Mouse (Mus musculus) spleen, postnatal 14 days (tissue): Measurements from ENCODE around the gene Gimap8.
"Not testable (repeated sequence)": the region's sequence is repeated elsewhere in the genome, so short reads cannot be mapped to it uniquely, and the experiment has no call there.

ENCODE experiments used
- DNase-seq, 2 experiments: peaks; one replicate each; pipeline ENCODE4 v3.0.0; 2021 to 2022; ENCODE audit warnings: low spot score in 2 of 2

Gene Gimap8

DNA sequence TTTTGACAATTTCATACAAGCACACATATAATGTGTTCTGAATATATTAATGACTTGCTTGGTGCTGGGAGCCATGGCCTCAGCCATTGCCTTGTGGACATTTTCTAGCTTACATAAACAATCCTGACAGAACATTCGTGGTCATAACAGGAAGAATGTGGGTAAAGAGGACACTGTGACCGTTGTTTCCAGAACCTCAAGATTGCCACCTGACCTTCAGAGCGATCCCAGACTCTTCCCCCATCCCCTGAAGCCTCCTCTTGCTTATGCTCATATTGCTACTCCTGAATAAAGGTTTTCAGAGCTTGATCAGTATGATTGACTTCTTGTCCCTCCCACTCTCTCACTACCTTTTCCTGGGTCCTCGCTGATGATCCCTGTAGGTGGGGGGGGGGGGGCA is 31.4 kb downstream of the Gimap8 start:
- DNase-seq: no peak

DNA sequence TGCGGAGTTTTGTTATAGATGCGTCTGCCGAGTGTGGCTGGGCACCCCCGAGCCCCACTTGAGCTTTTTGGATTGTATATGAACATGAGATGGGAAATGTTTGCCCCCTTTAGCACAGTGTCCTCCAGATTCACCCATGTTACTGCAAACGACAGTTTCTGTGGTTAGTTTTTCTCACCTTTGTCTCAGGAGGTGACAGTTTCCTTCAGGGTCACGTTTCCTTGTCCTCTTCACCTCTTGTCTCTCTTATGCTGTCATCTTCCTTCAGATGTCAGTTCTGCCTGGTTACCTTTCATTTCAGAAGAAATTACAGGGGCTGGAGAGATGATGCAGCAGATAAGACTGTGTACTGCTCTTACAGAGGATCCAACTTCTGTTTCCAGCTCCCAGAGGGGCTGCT is 32.7 kb downstream of the Gimap8 start:
- no peak for DNase-seq

DNA sequence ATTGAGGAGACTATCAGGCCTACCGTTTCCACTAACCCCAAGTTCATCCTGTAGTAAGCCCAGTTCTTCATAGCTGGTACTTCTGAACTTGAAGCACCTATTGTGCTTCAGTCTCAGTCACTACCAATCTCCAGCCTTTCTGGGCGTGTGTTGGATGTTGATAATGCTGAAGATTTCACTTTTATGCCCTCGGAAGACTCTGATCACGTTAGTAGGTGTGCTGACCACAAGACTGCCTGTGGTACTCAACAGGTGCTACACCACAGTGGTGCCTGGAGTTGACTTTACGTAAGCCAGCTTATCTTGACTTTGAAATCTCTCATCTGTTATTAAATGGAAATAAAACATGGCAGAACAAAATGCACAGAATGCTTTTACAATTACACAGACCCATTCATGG is 33.4 kb downstream of the Gimap8 start:
- DNase-seq: no peak

DNA sequence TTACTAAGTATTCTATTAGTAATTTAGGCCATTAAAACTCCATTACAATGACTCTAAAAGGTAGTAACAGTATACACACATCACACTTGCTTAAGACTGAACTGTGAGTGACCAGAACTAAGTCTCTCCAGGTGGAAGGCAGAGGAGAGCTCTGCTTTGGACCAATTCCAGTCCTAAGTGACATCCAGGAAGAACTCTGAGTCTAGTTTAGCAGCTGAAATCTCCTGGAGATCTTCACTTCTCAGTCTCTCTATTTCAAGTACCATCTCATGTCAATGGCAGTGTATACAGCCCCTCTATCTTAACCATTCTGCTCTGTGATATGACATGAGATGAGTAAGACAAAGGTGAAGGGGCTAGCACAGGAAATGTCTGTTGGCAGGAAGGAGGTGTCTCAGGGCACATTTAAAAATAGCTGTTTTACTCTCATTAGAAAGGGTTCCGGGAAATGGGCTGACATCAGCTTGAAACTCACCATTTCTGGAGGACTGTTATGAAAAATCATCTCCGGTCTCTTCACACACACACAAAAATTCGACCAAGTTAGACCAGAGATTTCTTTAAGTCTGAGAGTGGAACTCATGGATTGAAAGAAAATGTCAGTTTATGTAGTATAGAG is 34.5 kb downstream of the Gimap8 start:
- no peak for DNase-seq

DNA sequence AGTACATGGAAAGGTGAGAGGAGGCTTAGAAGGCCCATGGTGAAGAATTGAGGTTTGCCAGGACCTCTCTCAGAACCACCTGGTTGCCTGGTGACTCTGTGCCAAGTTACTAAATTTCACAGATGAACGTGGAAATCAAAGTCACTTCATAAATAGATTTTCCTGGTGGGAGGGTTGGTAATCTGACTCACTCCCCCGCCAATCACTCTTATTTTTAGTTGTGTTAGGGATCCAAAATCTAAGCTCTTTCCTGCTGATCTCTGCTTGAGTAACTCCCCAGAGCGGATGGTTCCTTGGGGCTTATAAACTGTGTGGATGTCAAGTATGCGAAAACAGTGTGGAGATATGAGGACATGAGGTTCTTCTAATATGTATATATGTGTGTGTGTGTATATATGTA is 35.2 kb downstream of the Gimap8 start:
- no peak for DNase-seq

DNA sequence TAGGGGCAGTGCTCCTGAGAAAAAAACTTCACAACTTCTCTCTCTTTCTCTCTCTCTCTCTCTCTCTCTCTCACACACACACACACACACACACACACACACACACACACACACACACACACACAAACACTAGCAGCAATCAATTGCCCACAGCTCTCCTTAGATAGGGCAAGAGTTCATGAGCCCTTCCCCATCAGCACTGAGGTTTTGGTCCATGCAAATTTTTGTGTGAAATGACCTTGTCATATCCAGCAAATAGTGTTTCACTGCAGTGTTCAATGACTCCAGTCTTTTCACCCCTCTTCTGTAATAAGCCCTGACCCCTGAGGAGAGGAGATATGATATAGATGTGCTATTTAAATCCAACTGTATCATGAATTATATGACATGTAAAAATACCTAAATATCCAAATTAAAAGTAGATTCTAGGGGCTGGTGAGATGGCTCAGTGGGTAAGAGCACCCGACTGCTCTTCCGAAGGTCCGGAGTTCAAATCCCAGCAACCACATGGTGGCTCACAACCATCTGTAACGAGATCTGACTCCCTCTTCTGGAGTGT is 36.3 kb downstream of the Gimap8 start:
- not testable (repeated sequence) for DNase-seq

DNA sequence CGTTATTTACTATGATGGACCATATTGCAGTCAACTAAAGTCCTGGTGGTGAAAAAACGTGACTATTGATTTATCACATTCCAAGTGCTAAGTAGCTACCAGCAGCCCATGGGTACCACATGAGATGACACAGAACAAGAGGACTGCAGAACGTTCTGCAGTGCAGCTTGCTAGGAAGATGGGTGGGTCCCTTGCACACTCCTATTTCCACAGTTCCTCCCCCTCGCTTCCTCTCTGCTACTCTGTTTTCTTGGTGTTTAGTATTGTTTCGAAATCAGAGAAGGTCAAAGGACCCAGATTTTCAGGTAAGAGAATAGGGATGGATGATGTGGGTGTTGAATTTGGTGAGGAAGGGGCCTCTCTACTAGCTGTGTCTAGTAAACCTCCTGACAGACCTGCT is 37.3 kb downstream of the Gimap8 start, which contains the start of gene Gimap4:
Gene Gimap4 (plus strand): TSS at position 231 of the 400 bp plus-strand sequence.
- no peak for DNase-seq

DNA sequence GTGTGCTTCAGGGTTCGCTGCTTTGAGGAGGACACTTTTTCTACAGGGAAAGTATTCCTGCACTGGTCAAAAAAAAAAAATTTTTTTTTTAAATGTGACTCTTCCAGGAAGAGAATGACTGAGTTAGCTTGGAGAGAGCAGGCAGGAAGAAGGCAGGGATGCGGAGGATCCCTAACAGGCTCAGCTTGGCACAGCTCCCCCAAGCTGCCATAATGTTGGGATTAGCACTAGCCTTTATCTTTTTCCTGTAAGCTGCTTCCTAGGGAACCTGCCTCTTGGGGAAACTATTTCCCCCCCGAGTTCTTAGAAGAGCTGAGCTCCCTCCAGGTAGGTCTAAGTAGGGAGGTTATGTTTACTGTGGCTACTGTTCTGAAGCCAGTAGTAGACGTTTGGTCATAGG is 37.8 kb downstream of the Gimap8 start:
- no peak for DNase-seq

DNA sequence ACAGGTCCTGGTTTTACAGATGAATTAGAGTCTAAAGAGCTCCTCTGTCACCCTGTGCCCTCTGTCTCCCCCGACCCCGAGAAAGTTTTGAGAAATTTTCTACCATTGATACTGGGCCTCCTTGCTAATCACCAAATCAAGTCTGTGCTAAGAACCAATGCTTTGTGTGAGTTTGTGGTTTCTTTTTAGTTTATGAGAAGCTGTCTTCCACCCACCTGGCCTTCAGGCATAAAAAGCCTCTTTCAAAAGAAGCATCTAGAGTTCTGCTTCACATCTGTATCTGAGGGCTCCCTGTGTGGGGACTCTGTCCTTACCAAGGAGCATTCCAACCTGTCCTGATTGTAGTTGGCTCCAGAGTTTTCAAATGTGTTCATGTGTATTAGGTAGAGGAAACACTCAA is 38.2 kb downstream of the Gimap8 start:
- no peak for DNase-seq

DNA sequence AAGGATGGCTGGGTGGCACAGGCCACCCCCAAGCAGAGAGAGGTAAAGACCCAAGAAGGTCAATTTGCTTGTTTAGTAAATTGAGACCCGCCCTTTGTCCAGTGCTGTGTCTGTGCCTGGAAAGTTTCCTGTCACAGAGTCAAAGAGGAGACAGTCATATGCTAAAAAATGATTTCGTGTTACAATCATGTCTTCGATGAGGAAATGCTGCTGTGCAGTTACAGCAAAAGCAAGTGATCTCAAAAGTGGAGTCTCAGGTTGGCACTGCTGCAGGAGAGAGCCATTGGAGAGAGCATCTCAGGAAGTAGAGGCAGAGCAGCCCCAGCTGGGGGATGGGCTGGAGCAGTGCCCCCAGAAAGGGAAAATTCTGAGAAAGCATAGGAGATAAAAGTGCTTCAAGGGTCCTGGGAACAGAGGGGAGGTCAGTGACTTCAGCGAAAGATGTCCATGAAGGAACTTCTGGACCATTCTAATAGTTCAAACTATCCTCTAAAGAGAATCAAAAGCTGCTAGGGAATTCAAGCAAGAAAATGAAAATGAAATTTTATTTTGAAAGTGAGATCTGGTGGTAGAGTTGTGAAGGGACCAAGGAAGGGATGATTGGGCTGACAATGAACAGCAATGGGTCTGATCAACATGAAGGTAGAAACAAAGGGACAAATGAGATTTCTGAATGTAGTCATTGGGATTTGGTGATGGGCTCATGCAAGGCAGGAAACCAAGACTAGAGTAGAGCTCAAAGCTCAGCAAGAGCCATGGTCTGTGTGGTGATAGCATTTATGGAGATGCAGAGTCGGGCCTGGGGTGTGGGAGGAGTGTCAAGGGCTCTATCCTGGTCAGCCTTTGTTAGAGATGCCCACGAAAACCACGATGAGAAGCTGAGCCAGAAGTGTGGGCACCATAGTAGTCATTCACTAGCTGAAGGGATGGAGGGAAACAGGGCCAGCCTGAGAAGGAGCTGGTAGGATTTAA is 38.9 kb downstream of the Gimap8 start:
- DNase-seq: no peak

DNA sequence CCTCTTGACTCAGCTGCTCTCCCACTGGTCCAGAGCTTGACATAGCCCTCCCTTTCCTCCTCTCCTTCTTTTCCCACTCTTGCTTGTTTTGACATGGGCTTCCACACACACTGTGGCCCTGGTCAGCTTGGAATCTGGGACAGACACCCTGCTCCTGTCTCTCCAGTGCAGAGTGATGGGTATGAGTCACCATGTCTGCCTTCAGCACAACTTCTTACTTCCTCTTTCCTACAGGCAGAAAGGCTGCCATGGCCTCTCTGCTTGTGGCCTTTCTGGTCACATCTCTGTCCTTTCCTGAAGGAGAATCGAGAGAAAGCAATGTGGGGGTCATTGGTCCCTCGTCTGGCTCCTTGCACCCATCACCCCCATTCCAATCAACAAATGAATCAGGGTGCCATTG is 40.0 kb downstream of the Gimap8 start:
- DNase-seq: no peak

DNA sequence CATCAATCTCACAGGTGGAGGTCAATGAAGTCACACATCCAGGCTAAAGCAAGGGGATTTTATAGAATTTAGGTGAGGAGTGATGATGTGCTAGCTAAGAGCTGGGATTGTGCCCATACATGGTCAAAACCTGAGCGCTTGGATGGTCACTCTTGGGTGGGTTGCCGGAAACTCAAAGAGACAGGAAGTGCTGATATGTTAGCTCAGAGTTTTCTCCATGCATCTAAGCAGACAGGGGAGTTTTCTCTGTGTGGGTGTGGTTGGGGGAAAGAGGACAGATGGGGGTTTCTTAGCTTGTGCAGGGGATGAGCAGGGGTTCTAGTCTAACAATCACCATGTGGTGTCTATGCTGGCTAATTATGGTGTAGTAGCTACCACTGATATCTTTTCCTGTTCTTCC is 42.3 kb downstream of the Gimap8 start:
- no peak for DNase-seq

DNA sequence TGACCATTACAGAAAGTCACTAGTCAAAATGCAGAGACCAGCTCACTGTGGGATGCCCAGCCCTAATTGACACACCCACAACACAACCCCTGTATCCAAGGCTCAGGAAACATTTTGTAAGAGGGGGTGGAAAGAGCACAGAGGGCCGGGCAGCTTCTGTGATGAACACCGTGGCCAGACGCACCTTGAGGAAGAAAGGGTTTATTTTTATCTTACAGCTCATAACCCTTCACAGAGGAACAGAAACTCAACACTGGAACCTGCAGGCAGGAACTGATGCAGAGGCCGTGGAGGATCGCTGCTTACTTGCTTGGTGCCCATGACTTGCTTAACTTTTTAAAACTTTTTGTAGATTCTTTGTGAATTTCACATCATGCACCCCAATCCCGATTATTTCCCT is 45.9 kb downstream of the Gimap8 start:
- no peak for DNase-seq

DNA sequence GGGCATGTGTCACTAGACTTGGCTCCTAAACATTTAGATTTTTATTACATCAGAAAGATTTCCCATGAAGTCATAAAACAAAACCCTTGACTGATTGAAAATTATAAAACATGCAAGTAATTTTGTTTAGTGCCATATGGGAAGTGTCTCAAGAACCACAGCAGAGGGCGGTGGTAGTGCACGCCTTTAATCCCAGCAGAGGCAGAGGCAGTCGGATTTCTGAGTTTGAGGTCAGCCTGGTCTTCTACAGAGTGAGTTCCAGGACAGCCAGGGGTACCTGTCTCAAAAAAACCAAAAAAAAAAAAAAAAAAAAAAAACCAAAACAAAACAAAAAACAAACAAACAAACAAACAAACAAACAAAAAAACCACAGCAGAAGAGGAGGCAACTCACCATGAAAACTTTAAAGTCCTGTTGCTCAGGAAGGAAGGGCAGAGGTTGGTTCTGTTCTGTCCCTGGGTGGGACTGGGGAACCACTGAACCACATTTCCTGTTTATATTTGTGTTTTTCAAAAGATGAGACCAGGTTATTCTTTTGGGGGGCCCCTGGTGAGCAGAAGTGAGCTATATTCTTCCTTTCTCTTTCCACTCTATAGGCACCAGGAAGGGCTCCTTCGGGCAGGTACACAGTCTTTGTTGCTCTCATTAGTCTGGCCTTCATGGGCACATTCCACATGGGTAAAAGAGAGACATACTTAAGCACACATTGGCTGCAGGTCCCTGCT is 50.0 kb downstream of the Gimap8 start:
- DNase-seq: no peak

DNA sequence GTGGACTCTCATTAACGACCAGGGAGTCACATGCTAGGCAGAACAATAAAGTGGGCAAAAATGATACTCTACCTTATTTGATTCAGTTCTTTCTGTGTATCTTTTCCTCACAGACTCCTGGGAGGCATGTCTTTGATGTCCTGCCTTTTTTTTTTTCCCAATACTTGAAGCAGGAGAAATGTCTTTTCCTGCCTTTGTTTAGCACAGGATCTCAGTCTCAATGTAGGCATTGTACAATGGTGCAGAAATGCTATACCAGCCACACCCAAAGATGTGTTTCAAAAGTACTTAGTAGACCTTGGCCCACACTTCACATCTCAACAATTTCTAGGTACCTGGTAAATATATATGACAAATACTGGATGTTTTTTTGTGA is 50.5 kb downstream of the Gimap8 start:
- DNase-seq: no peak

DNA sequence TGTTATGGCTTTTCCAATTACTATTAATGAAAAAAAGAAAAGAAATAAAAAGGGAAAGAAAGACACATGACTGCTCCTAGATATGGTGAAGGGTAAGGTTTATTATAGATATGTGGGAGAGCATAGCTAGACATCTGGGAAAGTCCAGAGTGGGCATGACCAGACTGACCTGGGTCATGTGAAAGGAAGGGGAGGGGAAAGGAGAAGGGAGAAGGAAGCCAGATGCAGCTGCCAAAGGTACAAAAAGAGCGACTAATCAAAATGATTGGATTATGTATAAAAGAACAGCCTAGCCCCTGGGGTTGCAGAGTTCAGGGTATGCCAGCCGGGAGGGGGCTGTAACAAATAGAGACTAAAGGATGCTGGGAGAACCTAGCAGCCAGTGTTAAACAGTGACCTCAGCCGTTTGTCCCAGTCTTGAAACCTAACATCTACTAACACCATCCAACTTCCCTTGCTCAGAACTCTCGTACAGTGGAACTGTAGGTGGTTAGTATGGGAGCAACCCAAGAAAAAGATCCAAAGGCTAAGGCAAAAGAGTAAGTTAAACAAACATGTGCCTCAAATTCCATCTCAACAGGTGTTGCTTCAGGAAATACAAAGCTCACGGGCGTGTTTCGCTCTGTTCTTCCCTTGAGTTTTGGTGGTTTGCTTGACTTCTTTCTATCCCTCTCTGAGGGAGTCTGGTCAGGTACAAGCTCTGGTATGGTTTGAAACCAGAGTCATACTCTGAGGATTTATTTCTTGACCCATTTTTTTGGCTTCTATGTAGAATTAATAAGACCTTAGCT is 51.2 kb downstream of the Gimap8 start:
- no peak for DNase-seq

DNA sequence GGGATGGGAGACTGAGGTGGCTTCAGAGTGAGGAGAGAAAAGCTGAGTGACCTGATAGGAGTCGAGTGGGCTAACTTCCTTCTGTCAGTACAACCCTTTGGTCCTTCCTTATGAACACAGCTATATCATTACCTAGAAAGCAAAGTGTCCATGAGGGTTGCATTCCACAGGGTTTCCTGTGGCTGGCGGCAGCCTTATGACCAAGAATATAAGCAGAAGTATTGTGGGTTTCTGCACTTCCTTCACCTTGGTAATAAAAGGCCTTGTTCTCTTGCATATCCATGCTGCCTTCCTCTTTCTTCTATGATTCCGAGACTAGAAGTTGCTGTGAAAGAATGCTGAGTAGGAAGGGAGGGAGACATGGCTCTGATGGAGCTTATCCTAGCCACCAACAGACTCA is 51.9 kb downstream of the Gimap8 start:
- no peak for DNase-seq

DNA sequence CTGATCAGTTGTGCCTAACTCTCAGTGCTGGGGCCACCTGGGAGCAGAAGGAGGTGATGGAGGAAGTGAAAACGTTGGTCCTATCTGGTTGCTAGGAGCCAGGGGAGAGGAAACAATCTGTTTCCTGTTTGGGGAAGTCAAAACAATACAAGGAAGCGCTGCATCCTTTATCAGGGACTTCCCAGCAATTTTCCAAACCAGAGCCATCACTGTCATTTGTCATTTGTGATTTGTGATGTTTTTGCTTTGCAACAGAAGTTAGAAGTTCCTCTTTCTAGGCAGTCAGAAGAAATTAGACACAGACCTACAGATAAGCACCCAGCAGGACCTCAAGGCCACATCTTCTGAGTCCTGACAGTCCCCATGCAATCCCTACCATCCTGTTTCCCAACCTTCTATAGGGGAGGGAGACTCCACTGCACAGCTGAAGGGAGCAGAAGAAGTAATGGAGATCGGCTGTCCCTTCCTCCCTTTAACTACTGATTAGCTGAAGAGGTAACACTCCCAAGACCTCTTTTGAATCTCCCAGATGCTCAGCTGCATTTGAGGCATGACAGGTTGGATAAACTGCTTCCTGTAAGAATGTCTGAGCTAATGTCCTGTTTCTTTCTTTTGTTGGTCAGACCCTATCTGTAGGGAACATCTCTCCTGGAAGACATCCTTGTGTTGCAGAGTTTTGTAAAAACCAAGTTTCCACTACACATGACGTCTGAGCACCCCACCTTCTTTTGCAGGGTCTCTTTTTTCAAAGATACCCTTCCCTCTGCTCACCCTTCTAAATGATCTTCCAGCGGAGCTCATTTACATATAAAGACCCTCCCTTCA is 53.4 kb downstream of the Gimap8 start:
- no peak for DNase-seq

DNA sequence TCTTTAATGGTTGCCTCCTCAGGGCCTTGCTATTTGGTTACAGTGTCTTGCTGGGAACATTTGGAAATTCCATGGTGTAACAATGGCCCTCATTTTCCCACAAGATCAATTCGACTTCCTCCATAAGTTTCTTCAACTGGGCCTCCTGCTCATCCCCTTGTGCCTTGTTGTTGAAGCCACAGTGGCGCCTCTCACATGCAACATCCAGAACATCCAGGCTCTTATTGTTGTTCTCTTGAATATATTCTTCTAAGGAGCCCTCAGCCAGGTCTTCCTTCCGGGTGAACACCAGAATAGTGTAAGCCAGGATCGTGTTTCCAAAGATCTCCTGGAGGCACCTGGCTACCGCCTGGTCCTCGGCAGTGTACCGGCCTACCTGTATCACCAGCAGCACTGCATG is 55.1 kb downstream of the Gimap8 start:
- no peak for DNase-seq

DNA sequence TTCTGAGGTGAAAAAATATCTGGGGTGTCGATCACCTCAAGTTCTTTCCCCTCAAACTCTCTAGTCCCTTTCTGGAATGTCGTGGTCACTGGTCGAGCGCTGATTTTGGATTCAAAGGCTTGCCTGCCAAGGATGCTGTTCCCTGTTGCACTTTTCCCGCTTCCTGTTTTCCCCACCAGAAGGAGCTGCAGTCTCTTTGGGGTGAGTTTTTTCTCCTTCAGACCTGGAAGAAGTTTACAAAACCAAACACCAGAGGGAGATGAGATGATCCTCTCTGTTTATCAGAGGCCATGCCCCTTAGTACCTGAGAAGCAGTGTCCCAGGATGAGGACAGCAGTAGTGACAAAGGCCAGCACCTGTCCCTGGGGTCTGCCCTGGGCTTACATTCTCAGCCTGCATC is 55.6 kb downstream of the Gimap8 start:
- DNase-seq: no peak

DNA sequence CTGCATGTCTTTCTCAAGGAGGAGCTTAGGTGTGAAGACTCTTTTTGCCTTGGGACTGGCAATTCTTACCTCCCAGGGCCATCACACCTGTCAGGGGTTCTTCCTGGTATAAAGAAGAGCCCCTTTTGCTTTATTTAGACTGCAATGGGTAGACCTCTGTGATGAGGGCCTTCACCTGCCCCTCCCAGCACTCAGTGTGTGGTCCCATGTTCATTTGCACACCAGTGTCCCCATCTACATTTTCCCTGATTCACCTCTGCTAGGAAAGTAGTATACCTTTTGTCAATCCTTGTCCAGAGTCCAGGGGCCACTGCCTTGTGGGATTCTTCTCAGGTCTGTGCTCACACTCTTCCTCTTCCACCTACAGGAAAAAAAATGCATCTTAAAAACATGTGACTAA is 57.1 kb downstream of the Gimap8 start:
- no peak for DNase-seq
